Mouse (Mus musculus): ENCODE results near the gene Crispld2.

The Crispld2 gene

GRCm38 (mm10) chr8:120067936-120068668 lies 75.9 kb downstream of the Crispld2 start:
- DNase-seq (ENCODE audit: low read depth, low spot score), result no peak

DNA sequence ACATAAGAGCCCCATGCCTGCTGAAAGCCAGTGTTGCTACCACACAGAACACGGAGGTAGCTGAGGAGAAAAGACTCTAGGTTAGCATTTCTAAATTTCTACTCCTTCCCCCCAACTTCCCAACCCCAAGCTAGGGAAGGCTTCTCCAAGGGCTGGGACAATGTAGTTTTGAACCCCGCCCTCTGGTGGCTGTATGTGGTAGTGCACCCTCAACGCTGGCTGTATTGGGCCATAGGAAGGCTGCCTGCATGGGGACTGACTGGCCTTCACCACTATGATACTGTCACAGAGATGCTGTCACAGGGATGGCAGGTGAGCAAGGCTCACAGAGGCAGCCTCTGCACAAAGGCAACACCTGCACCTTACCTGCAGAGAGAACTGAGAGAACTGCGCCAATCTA lies 79.4 kb downstream of the Crispld2 start:
- DNase-seq (ENCODE audit: low read depth, low spot score), result peak; percentile 65

DNA sequence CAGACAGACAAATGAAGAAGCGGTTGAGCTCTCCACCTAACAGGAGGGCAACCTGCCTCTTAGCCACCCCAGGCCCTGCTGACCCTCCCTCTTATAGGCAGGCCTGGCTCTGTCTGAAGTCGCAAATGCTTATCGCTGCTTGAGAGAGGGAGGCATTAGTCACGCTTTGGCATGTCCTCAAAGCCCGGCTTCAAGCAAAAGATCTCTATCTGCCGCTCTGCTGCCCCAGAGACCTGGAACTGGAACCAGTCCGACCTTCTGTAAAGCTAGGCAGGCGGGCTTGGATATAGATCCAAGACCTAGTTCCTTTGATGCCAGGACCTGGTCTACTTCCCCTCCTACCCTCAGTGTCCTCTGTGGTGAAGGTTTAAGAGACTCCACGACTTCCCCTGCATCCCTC lies 80.0 kb downstream of the Crispld2 start:
- no peak for DNase-seq (ENCODE audit: low read depth, low spot score)

DNA sequence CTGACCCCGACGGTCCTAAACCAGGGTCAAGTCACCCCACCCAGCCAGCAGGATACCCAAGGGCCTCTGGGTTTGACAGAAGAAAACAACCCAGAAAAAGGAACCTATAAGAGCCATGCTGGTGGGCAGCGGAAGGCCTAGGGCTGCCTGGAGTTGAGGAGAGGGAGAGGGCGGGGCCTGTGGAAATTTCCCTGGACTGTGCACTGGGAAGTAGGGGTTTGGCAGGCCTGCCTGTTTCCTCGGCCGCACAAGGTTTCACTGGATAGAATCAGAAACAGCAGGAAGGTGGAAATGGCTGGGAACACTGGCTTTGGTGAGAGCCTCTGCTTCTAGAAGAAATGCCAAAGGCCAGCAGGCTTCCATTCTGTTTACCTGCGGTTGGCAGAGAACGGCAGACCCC lies 80.6 kb downstream of the Crispld2 start:
- DNase-seq (ENCODE audit: low read depth, low spot score), result no peak

DNA sequence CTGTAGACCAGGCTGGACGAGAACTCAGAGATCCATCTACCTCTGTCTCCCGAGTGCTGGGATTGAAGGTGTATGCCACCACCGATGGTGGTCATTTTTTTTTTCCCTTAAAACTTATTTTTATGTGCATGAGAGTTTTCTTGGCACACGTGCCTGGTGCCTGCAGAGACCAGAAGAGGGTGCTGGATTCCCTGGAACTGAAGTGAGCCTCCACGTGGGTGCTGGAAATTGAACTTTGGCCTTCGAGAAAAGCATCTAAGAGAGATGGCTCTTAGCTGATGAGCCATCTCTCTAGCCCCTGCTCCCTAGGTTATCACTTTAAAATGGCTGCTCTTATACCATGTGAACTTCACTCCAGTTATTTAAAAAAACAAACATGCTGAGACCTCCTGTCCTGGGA lies 82.3 kb downstream of the Crispld2 start:
- DNase-seq (ENCODE audit: low read depth, low spot score), result no peak

- DNase-seq (ENCODE audit: low read depth, low spot score), result no peak
Observed at GRCm38 (mm10) chr8:120075347-120075746, 83.1 kb downstream of the Crispld2 start.

- peak; percentile 70 for DNase-seq (ENCODE audit: low read depth, low spot score)
Observed at GRCm38 (mm10) chr8:120078080-120078479, 85.8 kb downstream of the Crispld2 start.

DNA sequence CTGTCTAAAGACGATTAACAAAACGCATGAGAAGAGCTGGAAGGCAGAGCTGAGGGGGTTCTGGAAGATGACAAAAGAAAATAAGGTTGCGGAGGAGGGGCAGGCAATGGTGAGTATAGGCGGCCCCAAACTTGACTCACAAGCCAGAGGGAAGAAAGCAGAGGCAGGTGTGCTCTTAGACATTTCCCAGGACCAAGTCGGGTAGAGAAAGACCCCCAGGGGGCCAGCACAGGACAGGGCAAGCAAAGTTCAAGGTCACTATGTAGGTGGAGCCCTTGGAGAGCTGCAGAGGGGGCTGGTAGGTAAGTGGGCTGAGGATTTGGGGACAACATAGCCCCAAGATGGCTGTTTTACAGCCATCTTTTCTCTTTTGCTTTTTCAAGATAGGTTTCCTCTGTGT lies 87.1 kb downstream of the Crispld2 start:
- DNase-seq (ENCODE audit: low read depth, low spot score), result no peak

- no peak for DNase-seq (ENCODE audit: low read depth, low spot score)
Observed at GRCm38 (mm10) chr8:120083261-120083660, 91.0 kb downstream of the Crispld2 start.

DNA sequence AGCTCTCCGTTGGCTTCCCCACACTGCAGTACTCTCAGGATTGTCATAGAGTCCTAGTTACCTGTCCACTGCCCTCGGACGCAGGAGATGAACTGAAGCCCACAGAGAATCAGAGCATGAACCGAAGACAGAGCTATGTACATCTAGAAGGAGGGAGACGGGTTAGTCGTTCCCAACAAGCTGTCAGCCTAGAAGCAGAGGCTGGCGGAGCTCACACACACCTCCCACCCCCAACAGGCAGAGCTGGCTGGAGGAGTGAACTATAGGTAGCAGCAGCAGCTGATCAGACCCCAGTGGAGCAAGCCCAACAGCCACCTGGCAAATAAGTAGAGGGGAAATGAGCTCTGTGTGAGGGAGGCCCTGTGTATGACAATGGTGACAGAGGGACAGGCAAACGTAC lies 92.5 kb downstream of the Crispld2 start:
- no peak for DNase-seq (ENCODE audit: low read depth, low spot score)

GRCm38 (mm10) chr8:120089511-120089910 lies 97.3 kb downstream of the Crispld2 start:
- no peak for DNase-seq (ENCODE audit: low read depth, low spot score)

DNA sequence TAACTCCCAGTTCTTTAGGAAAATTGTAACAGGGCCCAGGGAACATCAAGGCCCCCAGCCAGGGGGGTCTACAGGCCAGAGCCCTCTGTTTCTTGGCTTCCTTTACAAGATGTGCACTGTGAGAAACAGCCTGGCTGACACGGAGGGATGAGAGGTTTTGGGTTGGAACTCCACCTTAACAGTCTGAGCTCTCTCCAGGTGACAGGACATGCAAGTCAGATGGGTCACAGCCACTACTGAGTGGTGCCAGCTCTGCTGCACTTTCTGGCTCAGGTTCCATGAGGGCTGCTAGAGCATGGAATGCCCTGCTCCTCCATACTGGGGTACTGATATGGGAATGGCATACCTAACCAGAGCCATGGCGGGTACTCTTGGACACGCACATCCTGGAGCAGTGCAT lies 98.8 kb downstream of the Crispld2 start:
- no peak for DNase-seq (ENCODE audit: low read depth, low spot score)

DNA sequence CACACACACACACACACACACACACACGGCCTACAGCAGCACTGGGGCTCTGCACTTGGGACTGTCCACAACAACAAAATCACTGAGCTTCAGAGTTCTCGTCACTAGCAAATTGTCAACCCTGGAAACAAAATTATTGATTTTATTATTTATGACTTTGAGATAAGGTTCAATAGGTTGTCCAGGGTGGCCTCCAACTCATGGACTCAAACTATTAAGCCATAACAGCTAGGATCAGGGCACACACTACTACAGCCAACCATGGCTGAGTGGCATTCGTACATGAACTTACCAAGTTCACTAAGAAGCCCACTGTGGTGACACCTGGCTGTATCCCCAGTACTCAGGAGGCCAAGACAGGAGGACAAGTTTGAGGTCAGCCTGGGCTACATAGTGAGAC lies 100.9 kb downstream of the Crispld2 start:
- no peak for DNase-seq (ENCODE audit: low read depth, low spot score)

DNA sequence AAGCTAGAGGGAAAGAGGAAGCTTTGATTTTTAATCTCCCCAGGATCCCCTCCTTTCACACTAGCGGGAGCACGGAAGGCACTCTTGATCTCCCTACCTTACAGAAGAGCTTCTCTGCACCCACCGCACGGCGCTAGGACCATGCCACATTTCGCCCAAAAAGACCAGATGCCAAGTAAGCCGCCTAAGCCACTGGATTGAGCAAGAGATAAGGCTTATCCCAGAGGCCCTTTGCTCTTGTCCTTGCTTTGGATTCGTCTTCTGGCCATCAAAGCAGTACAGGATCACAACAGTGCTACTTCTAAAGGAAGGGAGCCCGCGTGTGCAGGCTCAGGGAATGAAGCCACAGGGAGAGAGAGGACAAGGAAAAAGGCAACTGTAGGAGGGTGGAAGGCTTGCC lies 102.6 kb downstream of the Crispld2 start:
- no peak for DNase-seq (ENCODE audit: low read depth, low spot score)

DNA sequence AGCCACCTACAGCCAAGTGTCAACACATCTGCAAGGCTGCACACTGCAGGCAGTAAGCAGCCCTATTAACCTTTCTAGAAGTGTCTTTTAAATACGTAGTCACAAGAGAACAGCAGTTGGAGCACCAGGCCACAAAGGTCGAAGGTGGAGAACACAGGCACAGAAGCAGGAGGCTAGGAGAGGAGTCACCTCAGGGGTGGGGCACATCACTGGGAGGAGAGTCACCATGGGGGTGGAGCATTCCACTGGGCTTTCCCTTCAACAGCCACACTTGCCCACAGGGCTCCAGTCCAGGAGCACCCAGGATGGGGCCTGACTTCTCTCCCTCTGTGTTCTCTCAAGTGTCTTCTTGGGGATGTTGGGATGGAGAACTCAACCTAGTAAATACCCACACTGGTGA lies 104.2 kb downstream of the Crispld2 start:
- no peak for DNase-seq (ENCODE audit: low read depth, low spot score)

- DNase-seq (ENCODE audit: low read depth, low spot score), result no peak
Observed at GRCm38 (mm10) chr8:120100388-120101067, 108.3 kb downstream of the Crispld2 start.

GRCm38 (mm10) chr8:120101068-120101972 lies 109.1 kb downstream of the Crispld2 start, which contains the start of gene Zdhhc7:
Gene Zdhhc7 (minus strand): TSS chr8:120101482.
- peak; percentile 84 for DNase-seq (ENCODE audit: low read depth, low spot score)

Measured in A20 (cell line).